Mouse (Mus musculus): Measurements from ENCODE around the gene Ubxn10. TPM values are rescaled to one million over a fixed set of nuclear protein-coding genes. Genes with fewer than 3 reads are reported as not detected.

The Ubxn10 gene
- polyA plus RNA-seq, 1 experiment = 0.04 TPM

DNA sequence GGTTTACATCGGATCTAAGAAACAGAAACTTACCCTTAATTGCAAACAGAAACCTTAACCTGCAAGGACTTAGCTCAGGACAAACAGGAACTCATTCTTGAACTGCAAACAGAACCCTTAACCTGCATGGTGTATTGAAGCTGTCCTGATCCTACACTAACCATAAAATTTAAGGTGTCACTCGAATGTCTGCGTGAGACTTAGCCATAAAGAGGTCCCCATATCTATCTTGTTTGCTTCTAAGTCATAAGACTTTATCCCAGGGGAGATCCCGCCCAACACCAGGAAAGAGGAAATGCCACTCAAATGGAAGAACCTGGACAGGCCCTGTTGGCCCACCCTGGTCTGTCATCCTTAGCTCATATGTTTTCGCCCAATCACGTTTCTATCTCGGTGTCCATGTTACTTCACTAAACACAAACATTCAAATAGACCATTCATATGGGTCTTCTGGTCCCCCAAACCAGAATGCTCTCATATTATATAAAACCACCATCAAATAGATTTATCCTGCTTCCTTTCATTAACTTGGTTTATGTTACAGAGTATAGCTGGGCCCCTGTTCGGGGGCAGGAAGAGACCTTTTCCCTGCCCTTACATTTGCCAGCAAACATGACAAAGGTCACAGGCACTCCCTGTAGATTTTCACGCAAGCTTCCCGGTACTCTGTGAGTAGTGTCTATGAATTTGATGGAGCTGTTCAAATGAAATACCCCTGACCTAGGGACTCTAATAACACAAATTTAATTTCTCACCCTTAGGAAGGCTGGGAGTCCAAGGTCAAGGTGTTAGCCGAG, 66.7 kb downstream of the Ubxn10 start:
- peaks cover 38% of the 10 kb centered on the region for H3K27me3 ChIP-seq (replicated peaks)
- no peaks in the 10 kb centered on the region for H3K9me3 ChIP-seq
- no peak for TF ChIP-seq GATA1 (IDR thresholded peaks at IDR 0.05; ENCODE audit: borderline replicate concordance, low read length)
- TF ChIP-seq FLI1 (IDR thresholded peaks at IDR 0.05; ENCODE audit: low read length) = no peak
- no peaks in the 10 kb centered on the region for H3K4me1 ChIP-seq
- no peaks in the 10 kb centered on the region for H3K36me3 ChIP-seq (replicated peaks; ENCODE audit: low read length)
- no peak overlapping the region for H3K4me3 ChIP-seq (replicated peaks)

DNA sequence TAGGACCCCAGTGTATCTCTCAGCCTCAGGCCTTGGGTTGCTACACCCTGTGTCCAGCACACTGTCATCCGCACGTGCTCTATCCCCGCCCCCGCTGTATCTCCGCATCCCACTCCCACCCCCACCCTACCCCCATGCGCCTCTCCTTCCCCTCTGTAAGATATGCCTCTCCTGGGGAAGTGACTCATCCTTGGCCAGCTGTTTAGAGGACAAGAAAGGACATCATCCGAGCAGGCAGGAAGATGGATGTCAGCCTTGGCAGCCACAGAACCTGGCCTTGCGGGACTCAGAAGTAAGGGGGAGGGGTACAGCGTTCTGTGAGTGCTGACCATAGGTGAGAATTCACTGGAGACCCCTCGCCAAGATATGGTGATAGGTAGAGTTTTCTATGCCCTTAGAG, 70.4 kb downstream of the Ubxn10 start:
- peaks cover 19% of the 10 kb centered on the region for H3K9me3 ChIP-seq

GRCm38 (mm10) chr4:138659936-138660602, 76.9 kb downstream of the Ubxn10 start:
- no peak overlapping the region for H3K4me3 ChIP-seq (replicated peaks)
- no peaks in the 10 kb centered on the region for H3K36me3 ChIP-seq (replicated peaks; ENCODE audit: low read length)
- TF ChIP-seq FLI1 (IDR thresholded peaks at IDR 0.05; ENCODE audit: low read length) (no peak), GATA1 (IDR thresholded peaks at IDR 0.05; ENCODE audit: borderline replicate concordance, low read length) (no peak)
- no peaks in the 10 kb centered on the region for H3K4me1 ChIP-seq
- peaks cover 15% of the 10 kb centered on the region for H3K27me3 ChIP-seq (replicated peaks)
- H3K9me3 ChIP-seq = peaks cover 21% of the 10 kb centered on the region

More for the DNA sequence above, 70.4 kb downstream of the Ubxn10 start:
- Histone ChIP-seq H3K27me3 (replicated peaks) (peaks cover 31% of the 10 kb centered on the region), H3K4me1 (no peaks in the 10 kb centered on the region), H3K4me3 (replicated peaks) (no peak overlapping the region), H3K36me3 (replicated peaks; ENCODE audit: low read length) (no peaks in the 10 kb centered on the region)
- TF ChIP-seq FLI1 (IDR thresholded peaks at IDR 0.05; ENCODE audit: low read length) (no peak), GATA1 (IDR thresholded peaks at IDR 0.05; ENCODE audit: borderline replicate concordance, low read length) (no peak)

Other genes with a start within 250 kb of the Ubxn10 start
- gene Vwa5b1, start 101.3 kb downstream of the Ubxn10 start, polyA plus RNA-seq (2012; ENCODE audit: insufficient read depth, low replicate concordance) = not detected in 2 replicates
- gene Pla2g2c, start 12.4 kb downstream of the Ubxn10 start, polyA plus RNA-seq (2012; ENCODE audit: insufficient read depth, low replicate concordance) = not detected in 2 replicates
- not detected in 2 replicates for gene Pla2g2f, start 20.5 kb upstream of the Ubxn10 start, polyA plus RNA-seq (2012; ENCODE audit: insufficient read depth, low replicate concordance)
- not detected in 2 replicates for gene Pla2g2d, start 38.6 kb upstream of the Ubxn10 start, polyA plus RNA-seq (2012; ENCODE audit: insufficient read depth, low replicate concordance)
- not detected in 2 replicates for gene Pla2g5, start 126.3 kb upstream of the Ubxn10 start, polyA plus RNA-seq (2012; ENCODE audit: insufficient read depth, low replicate concordance)
- gene Gm13030, start 136.8 kb upstream of the Ubxn10 start, polyA plus RNA-seq (2012; ENCODE audit: insufficient read depth, low replicate concordance) = not detected in 2 replicates
- 0.82 TPM in 1 of 2 replicates, not detected in the other for gene Pla2g2e, start 140.8 kb upstream of the Ubxn10 start, polyA plus RNA-seq (2012; ENCODE audit: insufficient read depth, low replicate concordance)
- gene Otud3, start 176.8 kb upstream of the Ubxn10 start, polyA plus RNA-seq (2012; ENCODE audit: insufficient read depth, low replicate concordance) = 1.4 and 1.7 TPM in 2 replicates
- gene Rnf186, start 229.9 kb upstream of the Ubxn10 start, polyA plus RNA-seq (2012; ENCODE audit: insufficient read depth, low replicate concordance) = not detected in 2 replicates
- gene Tmco4, start 235.7 kb upstream of the Ubxn10 start, polyA plus RNA-seq (2012; ENCODE audit: insufficient read depth, low replicate concordance) = 0.99 and 3.2 TPM in 2 replicates